Mouse (Mus musculus) lung, postnatal 4 days (tissue): ENCODE data around the gene Vmn1r126.
"Not testable (repeated sequence)": the region's sequence is repeated elsewhere in the genome, so short reads cannot be mapped to it uniquely, and the experiment has no call there.

Experiments used
- DNase-seq, 2 experiments: peaks; one replicate each; pipeline ENCODE4 v3.0.0; 2021

The Vmn1r126 gene

GRCm38 (mm10) chr7:21301367-21301766 lies at the start of gene Vmn1r126:
Vmn1r126 (minus strand) TSS chr7:21301467.
- not testable (repeated sequence) for DNase-seq

- not testable (repeated sequence) for DNase-seq
Observed at GRCm38 (mm10) chr7:21349073-21349472, 47.8 kb upstream of the Vmn1r126 start, which contains the start of gene Vmn1r128. Vmn1r128 (plus strand) TSS chr7:21349373.

DNA sequence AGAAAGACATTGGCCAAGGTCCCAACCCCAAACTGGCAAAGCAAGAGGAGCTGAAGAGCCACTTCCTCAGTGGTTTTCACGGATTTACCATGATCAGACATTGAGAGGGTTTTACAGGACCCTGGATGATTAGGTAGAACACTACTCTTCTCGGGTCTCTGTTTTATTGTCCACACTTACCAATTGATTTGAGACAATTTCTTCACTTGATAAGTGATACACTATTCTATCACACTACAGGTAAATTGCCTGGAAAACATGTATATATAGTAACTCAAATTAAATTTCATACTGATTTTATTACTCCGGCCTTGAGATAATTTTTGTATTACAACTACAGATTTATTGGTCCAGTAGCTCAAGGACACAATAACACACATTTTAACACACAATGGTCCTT lies 18.5 kb upstream of the Vmn1r126 start, which contains the start of gene Vmn1r127:
Vmn1r127 (minus strand) TSS at position 101 of the 400 bp plus-strand sequence.
- DNase-seq = not testable (repeated sequence)

DNA sequence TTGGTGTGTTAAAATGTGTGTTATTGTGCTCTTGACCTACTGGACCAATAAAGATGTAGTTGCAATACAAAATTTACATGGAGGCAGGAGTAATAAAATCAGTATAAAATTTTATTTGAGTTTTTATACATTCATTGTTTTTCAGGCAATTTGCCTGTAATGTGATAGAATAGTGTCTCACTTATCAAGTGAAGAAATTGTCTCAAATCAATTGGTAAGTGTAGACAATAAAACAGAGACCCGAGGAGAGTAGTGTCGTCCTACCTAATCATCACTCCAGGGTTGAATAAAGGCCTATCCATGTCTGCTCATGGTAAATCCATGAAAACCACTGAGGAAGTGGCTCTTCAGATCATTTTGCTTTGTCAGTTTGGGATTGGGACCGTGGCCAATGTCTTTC lies 29.4 kb downstream of the Vmn1r126 start, which contains the start of gene Vmn1r125:
Vmn1r125 (plus strand) TSS at position 301 of the 400 bp plus-strand sequence.
- not testable (repeated sequence) for DNase-seq

- DNase-seq = not testable (repeated sequence)
Observed at GRCm38 (mm10) chr7:21260517-21260916, 40.8 kb downstream of the Vmn1r126 start, which contains the start of gene Vmn1r124. Vmn1r124 (minus strand) TSS chr7:21260617.
